Mouse (Mus musculus): ENCODE measurements around the gene Tmem9. TPM values are rescaled to one million over a fixed set of nuclear protein-coding genes. Genes with fewer than 3 reads are reported as not detected.
A peak's percentile ranks its signal among the peaks of the same experiment; 100 is the strongest.

Gene Tmem9
- polyA plus RNA-seq, 1 experiment from 2014 or later = 116 TPM

GRCm38 (mm10) chr1:136017307-136017706, 9.4 kb downstream of the Tmem9 start:
- H3K27ac ChIP-seq = peak overlapping the region; percentile 60
- no peak overlapping the region for H3K9ac ChIP-seq
- no peak for ATAC-seq (ENCODE audit: low FRiP score)
- peaks cover 15% of the 10 kb centered on the region for H3K4me1 ChIP-seq (replicated peaks; ENCODE audit: control insufficient read depth, insufficient read depth, low read length)
- peaks cover 16% of the 10 kb centered on the region; the same call in 1 of the 2 replicates for H3K36me3 ChIP-seq (replicated peaks; ENCODE audit: control insufficient read depth, insufficient read depth)
- 79% methylated on average over 2 of the region's 2 CpGs for WGBS
- H3K27me3 ChIP-seq (ENCODE audit: control insufficient read depth, insufficient read depth, low read length) = no peaks in the 10 kb centered on the region
- no peak overlapping the region for H3K4me3 ChIP-seq (replicated peaks; ENCODE audit: low read length)
- H3K9me3 ChIP-seq (ENCODE audit: control insufficient read depth, low read length) = no peaks in the 10 kb centered on the region
- DNase-seq (ENCODE audit: low spot score) = peak; percentile 24
- H3K4me2 ChIP-seq (replicated peaks) = no peak overlapping the region

- peaks cover 22% of the 10 kb centered on the region for H3K36me3 ChIP-seq (replicated peaks; ENCODE audit: control insufficient read depth, insufficient read depth)
- H3K4me3 ChIP-seq (replicated peaks; ENCODE audit: low read length) = peak overlapping the region; percentile 83
- WGBS = 0% methylated on average over 22 of the region's 22 CpGs
- peak overlapping the region; percentile 78 for H3K27ac ChIP-seq
- no peaks in the 10 kb centered on the region for H3K9me3 ChIP-seq (ENCODE audit: control insufficient read depth, low read length)
- no peaks in the 10 kb centered on the region for H3K27me3 ChIP-seq (ENCODE audit: control insufficient read depth, insufficient read depth, low read length)
- H3K4me1 ChIP-seq (replicated peaks; ENCODE audit: control insufficient read depth, insufficient read depth, low read length) = peaks cover 15% of the 10 kb centered on the region
- DNase-seq (ENCODE audit: low spot score) = peak; percentile 97
- H3K4me2 ChIP-seq (replicated peaks) = peak overlapping the region; percentile 87
- ATAC-seq (ENCODE audit: low FRiP score) = peak; percentile 99
- H3K9ac ChIP-seq = peak overlapping the region; percentile 89
Measured at GRCm38 (mm10) chr1:136017907-136018313, 10.0 kb downstream of the Tmem9 start.

- Histone ChIP-seq H3K4me2 (replicated peaks) (peak overlapping the region; percentile 87), H3K27me3 (ENCODE audit: control insufficient read depth, insufficient read depth, low read length) (no peaks in the 10 kb centered on the region), H3K4me1 (replicated peaks; ENCODE audit: control insufficient read depth, insufficient read depth, low read length) (peaks cover 15% of the 10 kb centered on the region), H3K4me3 (replicated peaks; ENCODE audit: low read length) (peak overlapping the region; percentile 83), H3K9ac (peak overlapping the region; percentile 89), H3K27ac (peak overlapping the region; percentile 78), H3K9me3 (ENCODE audit: control insufficient read depth, low read length) (no peaks in the 10 kb centered on the region), H3K36me3 (replicated peaks; ENCODE audit: control insufficient read depth, insufficient read depth) (peaks cover 29% of the 10 kb centered on the region)
- peak; percentile 31 for ATAC-seq (ENCODE audit: low FRiP score)
- WGBS = 4% methylated on average over 24 of the region's 24 CpGs
- DNase-seq (ENCODE audit: low spot score) = peak; percentile 34
Measured at GRCm38 (mm10) chr1:136018390-136019189, 10.6 kb downstream of the Tmem9 start.

- Histone ChIP-seq H3K9me3 (ENCODE audit: control insufficient read depth, low read length) (no peaks in the 10 kb centered on the region), H3K4me2 (replicated peaks) (no peak overlapping the region), H3K36me3 (replicated peaks; ENCODE audit: control insufficient read depth, insufficient read depth) (peaks cover 98% of the 10 kb centered on the region), H3K27ac (no peak overlapping the region), H3K9ac (no peak overlapping the region), H3K4me1 (replicated peaks; ENCODE audit: control insufficient read depth, insufficient read depth, low read length) (no peaks in the 10 kb centered on the region), H3K4me3 (replicated peaks; ENCODE audit: low read length) (no peak overlapping the region), H3K27me3 (ENCODE audit: control insufficient read depth, insufficient read depth, low read length) (no peaks in the 10 kb centered on the region)
- ATAC-seq (ENCODE audit: low FRiP score) = no peak
- no peak for DNase-seq (ENCODE audit: low spot score)
- 64% methylated on average over 7 of the region's 7 CpGs for WGBS
Measured at GRCm38 (mm10) chr1:136030201-136030600, 22.3 kb downstream of the Tmem9 start.

- Histone ChIP-seq H3K4me2 (replicated peaks) (no peak overlapping the region), H3K9me3 (ENCODE audit: control insufficient read depth, low read length) (no peaks in the 10 kb centered on the region), H3K27me3 (ENCODE audit: control insufficient read depth, insufficient read depth, low read length) (no peaks in the 10 kb centered on the region), H3K4me1 (replicated peaks; ENCODE audit: control insufficient read depth, insufficient read depth, low read length) (no peaks in the 10 kb centered on the region), H3K4me3 (replicated peaks; ENCODE audit: low read length) (no peak overlapping the region), H3K27ac (no peak overlapping the region), H3K36me3 (replicated peaks; ENCODE audit: control insufficient read depth, insufficient read depth) (peaks cover 89% of the 10 kb centered on the region), H3K9ac (no peak overlapping the region)
- DNase-seq (ENCODE audit: low spot score) (no peak), ATAC-seq (ENCODE audit: low FRiP score) (no peak)
- 82% methylated on average over 6 of the region's 8 CpGs for WGBS
Measured at GRCm38 (mm10) chr1:136031697-136032096, 23.7 kb downstream of the Tmem9 start.

GRCm38 (mm10) chr1:136032961-136033360, 25.0 kb downstream of the Tmem9 start:
- no peak for ATAC-seq (ENCODE audit: low FRiP score)
- Histone ChIP-seq H3K4me2 (replicated peaks) (no peak overlapping the region), H3K27ac (no peak overlapping the region), H3K9ac (no peak overlapping the region), H3K9me3 (ENCODE audit: control insufficient read depth, low read length) (no peaks in the 10 kb centered on the region), H3K36me3 (replicated peaks; ENCODE audit: control insufficient read depth, insufficient read depth) (peaks cover 76% of the 10 kb centered on the region), H3K4me1 (replicated peaks; ENCODE audit: control insufficient read depth, insufficient read depth, low read length) (no peaks in the 10 kb centered on the region), H3K27me3 (ENCODE audit: control insufficient read depth, insufficient read depth, low read length) (no peaks in the 10 kb centered on the region), H3K4me3 (replicated peaks; ENCODE audit: low read length) (no peak overlapping the region)
- DNase-seq (ENCODE audit: low spot score) = no peak
- 70% methylated on average over 7 of the region's 7 CpGs for WGBS

GRCm38 (mm10) chr1:136038746-136039538, 31.0 kb downstream of the Tmem9 start:
- ATAC-seq (ENCODE audit: low FRiP score) (no peak), DNase-seq (ENCODE audit: low spot score) (no peak)
- Histone ChIP-seq H3K27me3 (ENCODE audit: control insufficient read depth, insufficient read depth, low read length) (no peaks in the 10 kb centered on the region), H3K4me1 (replicated peaks; ENCODE audit: control insufficient read depth, insufficient read depth, low read length) (peaks cover 5% of the 10 kb centered on the region; the same call in 1 of the 2 replicates), H3K4me3 (replicated peaks; ENCODE audit: low read length) (no peak overlapping the region), H3K9ac (no peak overlapping the region), H3K27ac (no peak overlapping the region), H3K36me3 (replicated peaks; ENCODE audit: control insufficient read depth, insufficient read depth) (peaks cover 18% of the 10 kb centered on the region), H3K9me3 (ENCODE audit: control insufficient read depth, low read length) (no peaks in the 10 kb centered on the region), H3K4me2 (replicated peaks) (no peak overlapping the region)
- 74% methylated on average over 5 of the region's 5 CpGs for WGBS

GRCm38 (mm10) chr1:136040452-136040851, 32.5 kb downstream of the Tmem9 start:
- DNase-seq (ENCODE audit: low spot score) = no peak

GRCm38 (mm10) chr1:136040874-136041273, 32.9 kb downstream of the Tmem9 start:
- ATAC-seq (ENCODE audit: low FRiP score) = peak; percentile 35; the same call in 1 of the 2 replicates

More at GRCm38 (mm10) chr1:136040452-136040851, 32.5 kb downstream of the Tmem9 start:
- Histone ChIP-seq H3K4me2 (replicated peaks) (no peak overlapping the region), H3K27ac (no peak overlapping the region), H3K4me3 (replicated peaks; ENCODE audit: low read length) (no peak overlapping the region), H3K9ac (no peak overlapping the region), H3K36me3 (replicated peaks; ENCODE audit: control insufficient read depth, insufficient read depth) (0 out of 2 replicates have a peak, but pooled peaks cover 3% of the 10 kb centered on the region), H3K9me3 (ENCODE audit: control insufficient read depth, low read length) (no peaks in the 10 kb centered on the region), H3K4me1 (replicated peaks; ENCODE audit: control insufficient read depth, insufficient read depth, low read length) (peaks cover 5% of the 10 kb centered on the region; the same call in 1 of the 2 replicates), H3K27me3 (ENCODE audit: control insufficient read depth, insufficient read depth, low read length) (no peaks in the 10 kb centered on the region)
- 27% methylated on average over 11 of the region's 11 CpGs for WGBS
- ATAC-seq (ENCODE audit: low FRiP score) = 0 out of 2 replicates have a peak, but pooled peaks have one; percentile 26

More at GRCm38 (mm10) chr1:136040874-136041273, 32.9 kb downstream of the Tmem9 start:
- Histone ChIP-seq H3K27ac (no peak overlapping the region), H3K36me3 (replicated peaks; ENCODE audit: control insufficient read depth, insufficient read depth) (no peaks in the 10 kb centered on the region), H3K4me3 (replicated peaks; ENCODE audit: low read length) (no peak overlapping the region), H3K9ac (no peak overlapping the region), H3K4me1 (replicated peaks; ENCODE audit: control insufficient read depth, insufficient read depth, low read length) (peaks cover 5% of the 10 kb centered on the region; the same call in 1 of the 2 replicates), H3K4me2 (replicated peaks) (no peak overlapping the region), H3K9me3 (ENCODE audit: control insufficient read depth, low read length) (no peaks in the 10 kb centered on the region), H3K27me3 (ENCODE audit: control insufficient read depth, insufficient read depth, low read length) (no peaks in the 10 kb centered on the region)
- peak; percentile 28 for DNase-seq (ENCODE audit: low spot score)
- WGBS = 35% methylated on average over 4 of the region's 4 CpGs

Measured in hindbrain, embryonic 14.5 days (tissue).